Mouse (Mus musculus) hematopoietic stem cell, adult 5-6 weeks (primary cell): ENCODE measurements around the gene Ano2. TPM values are rescaled to one million over a fixed set of nuclear protein-coding genes. Genes with fewer than 3 reads are reported as not detected.

Experiments used
- ATAC-seq, 2 experiments: fragments of 125-278 bp in 1 of 2; replicated peaks in 1 of 2; 2 replicates each; pipeline ENCODE4 v1.8.0; 2016 to 2017; ENCODE audit warnings: inconsistent platforms in 2 of 2, mild to moderate bottlenecking in 2 of 2, moderate number of reproducible peaks in 2 of 2, low read depth in 1 of 2, moderate TSS enrichment in 1 of 2; ENCODE audit not compliant: low FRiP score in 2 of 2, poor library complexity in 2 of 2, severe bottlenecking in 2 of 2, insufficient read depth in 1 of 2, low TSS enrichment in 1 of 2
- total RNA-seq: library from RNA; stranded (forward); fragments of 172-1452, 232-1000 nt; gene quantifications from 2 replicates; pipeline ENCODE4 v1.2.3, GENCODE M21; 2017

Gene Ano2
- total RNA-seq, 1 experiment from 2014 or later = not detected

- no peak for ATAC-seq
Measured at GRCm38 (mm10) chr6:125851196-125851595, 161.0 kb downstream of the Ano2 start.

DNA sequence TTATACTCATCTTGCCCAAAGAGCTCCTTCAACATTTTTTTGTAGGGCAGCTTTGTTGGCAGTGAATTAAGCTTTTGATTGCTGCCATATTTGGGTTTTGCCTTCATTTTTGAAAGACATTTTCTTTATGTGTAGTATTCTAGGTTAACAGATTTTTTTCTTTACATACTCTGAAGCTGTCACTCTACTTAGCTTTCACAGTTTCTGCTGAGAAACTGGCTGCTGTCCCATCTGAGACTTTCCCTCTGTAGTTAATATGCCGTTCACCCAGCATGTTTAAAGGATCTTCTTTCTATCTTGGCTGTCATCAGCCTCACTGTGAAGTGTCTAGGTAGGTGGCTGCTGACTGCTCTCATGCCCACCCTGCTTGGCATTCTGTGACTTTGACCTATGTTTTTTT, 168.1 kb downstream of the Ano2 start:
- no peak for ATAC-seq

GRCm38 (mm10) chr6:125868516-125868915, 178.3 kb downstream of the Ano2 start:
- ATAC-seq = no peak

DNA sequence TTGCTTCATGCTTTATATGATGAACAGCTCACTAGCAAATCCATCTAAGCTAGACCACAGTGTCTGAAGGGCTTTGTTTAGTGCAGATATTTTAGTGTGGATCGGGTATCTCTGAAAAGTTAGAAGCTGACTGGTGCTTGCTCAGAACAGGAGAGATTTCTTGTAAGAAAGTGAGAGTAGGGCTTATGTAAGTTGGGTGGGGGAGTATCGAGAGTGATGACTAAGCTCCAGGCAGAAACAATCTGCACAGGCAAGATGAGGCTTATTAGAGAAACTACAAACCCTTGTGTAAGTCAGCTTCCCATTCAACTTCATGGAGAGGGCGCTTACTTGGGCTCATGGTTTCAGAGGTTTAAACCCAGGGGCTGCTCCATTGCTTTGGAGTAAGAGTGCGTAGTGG, 181.3 kb downstream of the Ano2 start:
- no peak for ATAC-seq

DNA sequence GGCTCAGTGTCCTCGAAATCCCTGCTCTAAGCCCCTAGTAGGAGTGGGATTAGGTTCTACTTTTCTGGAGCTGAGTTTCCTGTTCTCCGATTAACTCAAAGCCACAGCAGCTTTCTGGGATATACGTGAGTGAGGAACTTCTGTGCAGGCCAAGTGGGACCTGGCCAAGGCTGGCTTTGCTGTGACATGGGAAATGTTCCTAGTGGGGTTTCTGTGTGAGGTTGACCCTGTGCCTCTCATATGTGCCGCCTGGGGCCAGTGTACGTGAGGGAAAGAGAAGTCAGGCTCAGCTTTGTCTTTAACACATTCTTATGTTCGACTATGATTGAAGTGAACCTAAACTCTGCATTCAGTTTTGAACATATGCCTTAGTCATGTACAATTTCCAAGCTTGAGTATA, 184.5 kb downstream of the Ano2 start:
- no peak for ATAC-seq

DNA sequence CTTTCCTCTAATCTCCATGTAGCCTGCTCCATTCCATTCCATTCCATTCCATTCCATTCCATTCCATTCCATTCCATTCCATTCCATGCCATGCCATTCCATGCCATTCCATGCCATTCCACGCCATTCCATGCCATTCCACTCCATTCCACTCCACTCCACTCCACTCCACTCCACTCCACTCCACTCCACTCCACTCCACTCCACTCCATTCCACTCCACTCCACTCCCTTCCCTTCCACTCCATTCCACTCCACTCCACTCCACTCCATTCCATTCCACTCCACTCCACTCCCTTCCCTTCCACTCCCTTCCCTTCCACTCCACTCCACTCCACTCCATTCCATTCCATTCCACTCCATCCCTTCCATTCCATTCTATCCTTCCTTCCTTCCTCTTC, 186.7 kb downstream of the Ano2 start:
- peak in 1 of 2 experiments; percentile 95; a peak in 2 of 4 replicates for ATAC-seq

GRCm38 (mm10) chr6:125878671-125879070, 188.5 kb downstream of the Ano2 start:
- no peak for ATAC-seq

- ATAC-seq = no peak
Measured at GRCm38 (mm10) chr6:125879306-125879705, 189.1 kb downstream of the Ano2 start.

- no peak for ATAC-seq
Measured at GRCm38 (mm10) chr6:125888596-125888995, 198.4 kb downstream of the Ano2 start.

DNA sequence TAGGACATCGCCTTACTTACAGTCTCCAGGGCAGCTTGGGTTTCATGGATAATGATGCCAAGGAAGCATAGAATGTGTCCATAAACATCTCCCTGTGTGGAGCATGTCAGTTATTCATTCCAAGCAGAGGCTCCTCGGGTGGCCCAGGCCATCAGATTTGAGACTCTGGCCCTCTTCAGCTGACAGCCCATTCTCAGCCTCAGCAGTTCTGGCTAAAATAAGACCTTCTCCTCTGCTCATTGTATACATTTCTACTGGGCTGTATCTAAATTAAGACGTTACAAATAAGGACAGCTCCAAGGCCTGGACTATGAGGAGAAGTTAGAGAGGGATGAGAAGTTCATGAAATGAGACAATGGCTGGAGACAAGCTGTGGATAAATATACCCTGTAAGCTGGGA, 204.1 kb downstream of the Ano2 start:
- no peak for ATAC-seq

DNA sequence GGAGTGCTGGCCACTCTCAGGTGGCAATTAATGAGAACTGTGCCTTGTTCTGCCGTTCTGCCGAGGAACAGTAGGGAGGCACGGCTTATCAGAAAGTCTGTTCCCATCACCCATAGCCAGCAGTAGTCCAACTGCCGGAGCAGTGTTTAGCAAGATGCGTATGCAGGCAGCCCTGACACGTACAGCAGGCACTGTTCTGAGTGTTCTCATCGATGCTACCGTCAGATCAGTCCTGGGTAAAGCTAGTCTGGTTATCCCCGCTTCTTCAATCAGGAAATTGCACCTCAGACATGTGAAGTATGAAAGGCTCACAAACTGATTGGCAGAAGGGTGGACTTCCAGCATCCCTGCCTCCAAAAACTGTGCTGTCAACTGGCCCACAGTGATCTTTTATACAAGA, 224.2 kb downstream of the Ano2 start:
- no peak for ATAC-seq

- ATAC-seq = no peak
Measured at GRCm38 (mm10) chr6:125922746-125923145, 232.5 kb downstream of the Ano2 start.

- no peak for ATAC-seq
Measured at GRCm38 (mm10) chr6:125924979-125925378, 234.8 kb downstream of the Ano2 start.

DNA sequence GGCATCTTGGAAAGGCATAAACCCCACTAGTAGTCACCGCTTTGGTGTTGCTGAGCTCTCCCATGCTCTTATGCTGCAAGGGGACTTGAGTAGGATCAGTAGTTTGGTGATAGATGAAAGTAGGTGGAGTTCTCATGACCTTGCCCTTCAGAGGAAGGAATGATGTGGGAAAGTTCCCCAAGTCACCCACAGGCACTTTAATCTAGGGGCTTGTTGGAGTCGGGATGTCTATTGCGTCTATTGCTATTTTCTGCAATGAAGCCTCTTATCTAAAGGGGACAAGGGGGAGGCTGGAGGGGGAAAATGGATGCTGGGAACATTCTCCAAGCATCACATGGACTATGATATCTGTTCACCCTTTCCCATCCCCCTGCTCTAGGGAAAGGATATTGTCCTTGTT, 235.6 kb downstream of the Ano2 start:
- no peak for ATAC-seq

GRCm38 (mm10) chr6:125931926-125932325, 241.7 kb downstream of the Ano2 start:
- no peak for ATAC-seq

GRCm38 (mm10) chr6:125954965-125955364, 264.7 kb downstream of the Ano2 start:
- ATAC-seq = no peak

DNA sequence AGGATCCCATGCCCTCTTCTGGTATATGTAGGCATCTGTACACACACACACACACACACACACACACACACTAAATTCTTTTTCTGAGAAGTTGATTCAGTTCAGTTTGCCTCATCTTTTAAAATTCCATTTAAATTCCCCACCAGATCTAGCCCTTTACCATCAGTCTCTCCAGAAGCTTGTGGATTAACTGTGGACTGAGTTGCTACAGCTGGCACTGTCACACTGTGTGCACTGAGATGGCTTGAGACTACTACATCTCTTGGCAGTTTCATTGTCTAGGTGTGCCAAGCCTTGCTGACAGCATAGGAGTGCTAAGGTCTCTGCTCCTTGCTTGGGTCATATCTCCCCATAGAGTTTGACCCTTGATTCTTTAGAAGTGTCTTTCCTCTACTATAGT, 283.3 kb downstream of the Ano2 start:
- ATAC-seq = no peak

DNA sequence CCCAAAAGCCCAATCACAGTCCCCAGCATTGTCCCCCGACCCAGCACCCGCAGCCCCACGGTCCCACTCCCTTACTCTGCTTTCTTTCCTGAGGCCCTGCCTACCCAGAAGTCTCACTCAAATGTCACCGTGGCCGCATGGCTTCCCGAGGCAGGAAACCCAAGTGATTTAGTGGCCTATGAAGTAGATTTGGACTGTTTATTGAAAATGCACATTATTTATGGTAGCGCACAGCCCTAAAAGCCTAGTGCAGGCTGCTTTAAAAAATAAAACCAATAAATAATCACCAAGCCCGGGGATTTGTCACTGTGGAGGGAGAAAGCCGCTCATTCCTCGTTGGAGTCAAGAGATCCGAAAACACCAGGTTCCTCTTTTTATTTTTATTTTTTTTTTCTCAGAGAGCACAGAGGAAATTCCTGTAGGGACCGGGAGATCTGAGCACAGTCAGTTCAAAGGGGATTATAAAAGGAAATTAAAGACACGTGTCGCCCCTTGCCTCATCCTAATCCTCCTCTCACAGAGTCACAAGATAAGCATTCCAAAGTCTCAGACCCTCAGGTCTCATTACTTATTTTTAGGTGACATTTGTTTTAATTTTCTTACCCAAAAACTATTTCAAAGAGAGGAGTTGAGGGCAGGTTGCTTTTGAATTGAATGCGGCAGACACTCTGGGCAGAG, 285.7 kb downstream of the Ano2 start:
- peak; percentile 39 to 49; a peak in 3 of 4 replicates for ATAC-seq

DNA sequence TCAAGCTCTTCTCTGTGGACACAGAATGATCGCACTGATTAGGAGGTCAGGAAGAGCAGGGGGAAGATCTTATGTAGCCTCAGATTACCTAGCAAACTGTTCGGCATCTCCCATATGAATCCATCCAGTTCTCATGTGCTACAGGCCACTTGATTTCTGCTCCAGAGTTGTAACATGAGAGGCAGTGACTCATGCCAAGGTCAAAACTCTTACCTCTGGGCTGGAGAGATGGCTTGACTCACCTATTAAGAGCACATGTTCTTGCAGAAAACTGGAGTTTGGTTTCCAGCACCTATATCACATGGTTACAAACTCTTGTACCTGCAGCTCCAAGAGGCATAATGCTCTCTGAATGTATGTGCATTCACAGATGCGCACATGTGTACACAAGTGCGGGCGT, 289.4 kb downstream of the Ano2 start:
- no peak for ATAC-seq
